Mouse (Mus musculus): ENCODE data around the gene Stox2.

- TF ChIP-seq CTCF (IDR thresholded peaks at IDR 0.05 in 2 of 3, conservative IDR thresholded peaks at IDR 0.05 in 1 of 3; ENCODE audit: control insufficient read depth in 1 of 3, insufficient read depth in 1 of 3, low read depth in 2 of 3, low read length in 3 of 3, poor library complexity in 1 of 3, severe bottlenecking in 1 of 3) (no peak), CHD1 (IDR thresholded peaks at IDR 0.05; ENCODE audit: low read depth, low read length) (no peak), ELF1 (IDR thresholded peaks at IDR 0.05; ENCODE audit: low read depth, low read length) (no peak), TAL1 (IDR thresholded peaks at IDR 0.05; ENCODE audit: low read length) (no peak), E2F4 (IDR thresholded peaks at IDR 0.05; ENCODE audit: borderline replicate concordance, low read depth, low read length) (no peak), USF1 (IDR thresholded peaks at IDR 0.05; ENCODE audit: low read depth, low read length) (no peak), POLR2A (IDR thresholded peaks at IDR 0.05; ENCODE audit: control insufficient read depth in 1 of 2, insufficient read depth in 1 of 2, low read depth in 1 of 2, low read length in 2 of 2, poor library complexity in 1 of 2) (no peak), ZKSCAN1 (IDR thresholded peaks at IDR 0.05; ENCODE audit: low read depth, low read length) (no peak), ETS1 (IDR thresholded peaks at IDR 0.05; ENCODE audit: low read depth, low read length) (no peak)
Observed at GRCm38 (mm10) chr8:47245116-47245515, 201.0 kb downstream of the Stox2 start.

Measured in MEL (cell line).